Mouse (Mus musculus) c-Kit-positive CD71-negative TER-119-negative erythroid progenitor cells, embryonic 14.5 days (primary cell): ENCODE measurements at regions not wholly inside any gene's neighbourhood (a gene's known extent, or its start where the extent isn't known, plus 50 kb on each side); places are given as distances from the start of the nearest gene placed in this dataset.

Experiments used
- DNase-seq: peaks from one replicate; pipeline ENCODE4 v3.0.0-alpha.2; 2013; ENCODE audit warnings: low read depth

DNA sequence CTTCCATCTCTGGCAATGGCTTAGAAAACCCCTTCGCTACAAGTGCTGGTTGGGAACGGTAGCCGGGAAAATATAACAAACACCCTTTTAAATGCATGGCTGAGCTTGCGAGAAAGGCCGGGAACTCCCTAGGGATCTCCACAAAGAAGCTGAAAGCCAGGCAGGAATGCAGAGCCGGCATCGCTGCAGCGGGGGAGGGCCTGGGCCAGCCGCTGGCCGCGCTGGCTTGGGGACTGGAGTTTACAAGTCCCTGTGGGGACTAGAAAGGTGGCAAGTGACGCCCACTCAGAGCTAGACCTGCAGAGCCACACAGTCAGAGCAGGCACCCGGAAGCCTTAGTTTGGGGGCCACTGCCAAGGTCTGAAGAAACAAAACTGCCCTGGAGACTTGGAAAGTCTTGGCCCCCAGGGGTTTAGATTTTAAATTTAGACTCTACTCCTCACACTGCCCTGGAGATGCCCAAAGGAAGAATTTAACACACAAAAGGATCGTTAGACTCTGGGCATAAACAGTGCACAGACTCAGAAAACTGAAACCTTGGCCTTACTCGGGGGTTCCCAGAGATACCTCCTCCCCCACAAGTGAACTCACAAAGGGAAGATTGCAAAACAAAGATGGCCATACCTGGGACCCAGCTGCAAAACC is 59.4 kb downstream of the 1700001O22Rik start:
- no peak for DNase-seq

GRCm38 (mm10) chr2:30743265-30743846 is 60.1 kb downstream of the 1700001O22Rik start:
- DNase-seq: no peak

DNA sequence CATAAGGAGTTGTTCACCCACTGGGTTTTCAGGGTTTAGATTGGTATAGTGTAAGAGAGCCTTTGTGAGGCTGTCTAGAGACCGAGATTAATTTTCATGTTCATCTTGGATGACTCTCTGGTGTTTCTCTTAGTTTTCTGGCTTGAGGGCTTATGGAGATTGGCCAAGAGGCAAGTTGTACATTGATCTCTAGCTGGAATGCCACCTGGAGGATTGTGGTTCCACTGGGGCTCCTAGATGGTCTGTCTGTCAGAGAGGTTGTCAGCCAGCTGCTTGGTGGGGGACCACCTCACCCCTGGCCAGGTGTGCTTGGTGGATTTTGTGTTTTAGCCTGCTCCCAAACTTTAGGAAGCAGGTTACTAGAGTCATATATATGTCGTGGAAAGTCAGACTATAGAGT is 62.0 kb downstream of the 1700001O22Rik start:
- DNase-seq: no peak

- no peak for DNase-seq
These were observed 65.7 kb downstream of the 1700001O22Rik start for GRCm38 (mm10) chr2:30737759-30738158.

- DNase-seq: no peak
These were observed 66.8 kb downstream of the 1700001O22Rik start for GRCm38 (mm10) chr2:30736705-30737104.

DNA sequence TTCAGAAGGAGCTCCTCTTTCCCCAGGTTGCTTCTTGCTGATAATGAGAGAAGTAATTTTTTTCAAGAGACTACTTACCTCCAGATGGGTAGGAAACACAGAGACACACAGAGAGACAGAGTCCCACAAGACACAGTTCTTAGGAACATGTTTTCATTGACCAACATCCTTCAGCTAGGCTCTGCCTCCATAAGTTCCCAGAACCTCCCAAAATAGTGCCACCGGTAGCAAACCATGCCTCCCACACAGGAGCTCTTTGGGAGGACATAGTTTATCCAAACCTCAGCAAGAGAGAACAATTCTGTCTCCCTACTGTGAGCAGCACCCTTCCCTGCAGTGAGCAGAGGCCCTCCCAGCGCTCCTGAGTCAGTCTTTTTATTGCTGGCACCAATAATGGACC is 67.2 kb downstream of the 1700001O22Rik start:
- DNase-seq: no peak

DNA sequence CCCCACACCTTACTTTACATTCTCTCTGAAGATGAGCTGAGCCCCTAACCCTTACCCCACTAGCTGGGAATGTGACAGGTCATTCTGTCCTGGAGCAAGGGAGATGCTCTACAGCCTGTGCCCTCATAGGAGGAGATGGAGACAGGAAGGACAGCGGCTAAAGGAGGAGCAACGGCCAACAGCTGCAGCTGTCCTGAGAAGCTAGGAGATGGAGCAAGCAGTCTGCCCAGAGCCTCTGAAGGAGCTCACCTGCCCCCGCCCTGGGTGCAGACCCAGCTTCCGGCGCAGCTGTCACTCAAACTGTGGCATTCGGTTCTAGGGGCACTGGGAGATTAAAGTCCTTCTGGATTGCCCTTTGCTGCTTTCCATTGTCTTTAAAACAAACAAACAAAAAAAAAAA is 69.6 kb downstream of the 1700001O22Rik start:
- no peak for DNase-seq

DNA sequence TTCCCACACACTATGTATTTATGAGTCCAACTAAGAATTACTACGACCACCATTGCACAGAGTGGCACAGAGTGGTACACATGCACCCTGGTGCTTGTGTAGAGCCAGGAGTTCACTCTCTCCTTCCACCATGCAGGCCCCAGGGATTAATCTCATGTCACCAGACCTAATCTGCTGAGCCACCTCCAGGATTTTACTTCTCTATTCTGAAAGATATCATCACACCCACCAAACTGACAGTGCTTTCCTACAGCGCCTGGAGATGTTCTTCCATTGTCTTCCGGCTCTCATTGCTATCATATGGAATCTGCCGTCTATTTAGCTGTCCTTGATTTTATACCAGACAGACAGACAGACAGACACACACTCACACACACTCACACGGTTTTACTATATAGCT is 71.6 kb downstream of the 1700001O22Rik start:
- DNase-seq: no peak

GRCm38 (mm10) chr2:30727948-30728347 is 75.5 kb downstream of the 1700001O22Rik start:
- no peak for DNase-seq

- DNase-seq: no peak
These were observed 77.6 kb downstream of the 1700001O22Rik start for GRCm38 (mm10) chr2:30725601-30726489.

GRCm38 (mm10) chr2:30725186-30725585 is 78.3 kb downstream of the 1700001O22Rik start:
- DNase-seq: no peak

DNA sequence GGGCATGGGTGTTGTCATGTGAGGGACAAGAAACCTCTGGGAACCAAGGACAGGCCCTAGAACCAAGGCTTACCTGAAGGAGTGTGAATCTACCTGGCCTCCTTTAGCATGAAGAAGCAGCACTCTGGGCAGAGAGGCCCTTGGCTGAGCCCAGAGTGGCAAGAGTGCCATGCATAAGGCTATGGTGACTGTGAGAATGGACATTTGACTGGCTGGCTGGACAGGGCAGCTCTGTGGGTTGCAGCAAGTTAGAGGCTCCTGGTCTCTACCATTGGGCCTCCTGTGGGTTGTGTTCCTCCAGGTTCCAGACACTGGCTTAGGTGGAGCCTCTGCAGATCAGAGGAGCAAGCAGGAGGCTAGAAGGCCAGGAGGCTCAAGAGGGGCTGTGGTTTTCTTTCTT is 78.9 kb downstream of the 1700001O22Rik start:
- DNase-seq: no peak

- DNase-seq: no peak
These were observed 80.3 kb downstream of the 1700001O22Rik start for GRCm38 (mm10) chr2:30723059-30723587.

DNA sequence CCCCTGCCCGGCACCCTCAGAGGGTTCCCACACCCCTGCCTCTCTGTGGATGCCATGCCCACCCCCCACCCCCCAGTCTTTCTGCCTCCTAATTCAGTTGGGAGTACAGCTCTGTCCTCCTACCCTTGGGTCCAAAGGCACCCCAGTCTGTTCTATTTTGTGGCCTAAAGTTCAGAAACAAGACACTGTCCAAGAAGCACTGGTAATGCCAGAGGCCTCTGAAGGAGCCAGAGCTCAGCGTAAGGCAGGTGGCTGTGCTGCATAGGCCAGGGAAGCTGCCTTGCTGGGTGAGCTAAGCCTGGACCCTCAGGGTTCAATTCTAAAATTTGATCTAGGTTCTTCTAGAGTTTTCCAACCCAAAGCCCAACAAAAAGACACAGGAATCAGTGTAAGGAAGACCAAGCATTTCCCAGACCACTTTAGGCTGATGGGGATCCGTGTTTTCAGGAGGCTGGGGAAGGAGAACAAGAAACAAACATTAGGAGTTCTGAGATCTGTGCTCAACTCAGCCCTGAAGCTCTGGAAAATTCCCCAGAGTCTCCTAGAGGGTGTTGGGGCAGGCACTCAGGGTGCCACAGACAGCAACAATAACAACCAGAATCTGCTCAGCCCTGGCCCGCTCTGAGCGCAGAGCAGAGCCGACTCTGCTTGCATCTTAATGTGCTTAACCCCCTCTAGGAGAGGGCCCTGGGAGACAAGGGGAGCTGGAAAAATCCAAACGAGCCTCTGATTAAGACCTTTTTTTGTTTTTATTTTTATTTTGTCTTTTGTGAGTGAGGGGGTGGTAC is 81.0 kb downstream of the 1700001O22Rik start:
- no peak for DNase-seq

GRCm38 (mm10) chr2:30721473-30722262 is 81.8 kb downstream of the 1700001O22Rik start:
- DNase-seq: no peak

- DNase-seq: no peak
These were observed 82.4 kb downstream of the 1700001O22Rik start for GRCm38 (mm10) chr2:30721048-30721461.

DNA sequence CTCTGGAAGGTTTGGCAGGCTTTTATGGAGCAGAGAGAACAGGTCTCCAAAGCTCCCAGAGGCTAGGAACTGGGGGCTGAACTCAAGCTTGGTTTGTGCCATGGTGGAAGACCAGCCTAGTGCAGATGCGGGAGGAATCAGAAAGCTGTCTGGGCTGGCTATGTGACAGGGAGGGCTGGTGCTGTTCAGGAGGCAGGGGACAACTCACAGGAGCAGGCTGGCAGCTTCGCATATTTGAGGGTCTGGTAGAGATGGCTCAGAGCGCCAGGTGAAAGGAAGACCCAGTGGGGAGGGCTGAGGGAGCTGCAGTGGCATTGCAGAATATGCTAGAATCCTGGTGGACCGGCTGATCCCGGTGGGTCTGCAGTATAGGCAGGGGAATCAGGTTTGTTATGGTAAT is 83.2 kb downstream of the 1700001O22Rik start:
- no peak for DNase-seq

DNA sequence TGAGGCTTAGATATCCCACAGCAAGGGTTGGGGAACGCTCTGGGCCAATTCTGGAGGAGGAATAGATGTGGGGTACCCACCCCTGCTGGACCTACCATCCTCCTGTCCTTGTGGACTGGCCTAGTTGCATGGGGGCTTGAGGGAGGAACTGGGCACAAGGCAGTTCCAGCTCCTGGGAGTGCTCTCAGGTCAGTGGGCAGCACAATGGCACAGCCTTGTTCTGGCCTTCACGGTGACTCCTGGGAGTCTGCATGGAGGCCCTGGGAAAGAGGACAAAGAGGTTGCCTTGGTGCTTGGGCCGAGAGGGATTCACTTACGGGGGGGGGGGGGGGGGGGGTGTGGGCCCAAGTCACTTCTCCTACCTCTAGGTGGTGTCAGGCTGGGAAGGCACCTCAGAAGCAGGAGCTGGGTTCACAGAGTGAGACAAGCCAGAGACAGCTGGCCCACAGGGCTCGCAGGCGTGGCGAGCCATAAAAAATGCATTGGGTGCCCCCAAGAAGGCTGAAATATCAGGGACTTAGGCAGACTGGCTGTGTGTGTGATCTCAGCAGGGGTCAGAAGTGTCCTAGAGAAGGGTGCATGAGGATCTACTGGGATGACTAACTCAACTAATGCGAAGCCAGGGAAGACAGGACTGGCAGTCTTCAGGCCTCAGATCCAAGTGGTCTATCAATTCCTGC is 83.7 kb downstream of the 1700001O22Rik start:
- no peak for DNase-seq

- DNase-seq: peak; percentile 70
These were observed 84.6 kb downstream of the 1700001O22Rik start for GRCm38 (mm10) chr2:30718741-30719381.

GRCm38 (mm10) chr2:30718329-30718675 is 85.2 kb downstream of the 1700001O22Rik start:
- DNase-seq: peak; percentile 71
